Mouse (Mus musculus) heart, embryonic 12.5 days (tissue): ENCODE results near the gene Taldo1. TPM values are rescaled to one million over a fixed set of nuclear protein-coding genes. Genes with fewer than 3 reads are reported as not detected.
"Not testable (repeated sequence)": the region's sequence is repeated elsewhere in the genome, so short reads cannot be mapped to it uniquely, and the experiment has no call there.

ENCODE experiments used
- ATAC-seq: fragments of 200-750 bp; cut with Nextera tagmentation; 2 replicates; pipeline ENCODE4 v1.8.0; 2017; ENCODE audit warnings: moderate TSS enrichment, moderate library complexity; ENCODE audit not compliant: insufficient number of reproducible peaks, low FRiP score
- H3K27ac ChIP-seq: fragments of 300-500 bp; sonication (generic); 2 replicates; pipeline ENCODE4 v1.5.1; 2016; ENCODE audit warnings: mild to moderate bottlenecking, moderate library complexity; ENCODE audit not compliant: poor library complexity, severe bottlenecking
- H3K27me3 ChIP-seq: fragments of 300-500 bp; sonication (generic); replicated peaks from 2 replicates; pipeline ENCODE4 v1.6.1; 2016; ENCODE audit warnings: mild to moderate bottlenecking, moderate library complexity
- H3K36me3 ChIP-seq: fragments of 300-500 bp; sonication (generic); 2 replicates; pipeline ENCODE4 v1.6.1; 2016; ENCODE audit warnings: mild to moderate bottlenecking, moderate library complexity
- H3K4me1 ChIP-seq: fragments of 300-500 bp; sonication (generic); replicated peaks from 2 replicates; pipeline ENCODE4 v1.6.1; 2016; ENCODE audit warnings: mild to moderate bottlenecking
- H3K4me2 ChIP-seq: fragments of 300-500 bp; sonication (generic); 2 replicates; pipeline ENCODE4 v1.6.1; 2016; ENCODE audit warnings: mild to moderate bottlenecking, moderate library complexity
- H3K4me3 ChIP-seq: fragments of 300-500 bp; sonication (generic); 2 replicates; pipeline ENCODE4 v1.5.1; 2016; ENCODE audit warnings: mild to moderate bottlenecking
- H3K9ac ChIP-seq: fragments of 300-500 bp; sonication (generic); 2 replicates; pipeline ENCODE4 v1.6.1; 2016; ENCODE audit warnings: mild to moderate bottlenecking, moderate library complexity
- H3K9me3 ChIP-seq: fragments of 300-500 bp; sonication (generic); replicated peaks from 2 replicates; pipeline ENCODE4 v1.6.1; 2016; ENCODE audit warnings: mild to moderate bottlenecking, moderate library complexity
- WGBS: fragments of 180-500 bp; shearing (Covaris S2); methylation state at CpG from one replicate; pipeline ENCODE4 v1.1.7; 2016; 5-methylcytosine and 5-hydroxymethylcytosine counted together
- polyA plus RNA-seq: library from polyadenylated mRNA; unstranded; fragments of >200 nt; fragmentation: Nextera tagmentation; extraction: Ambion mirVana; gene quantifications from 2 replicates; pipeline ENCODE4 v1.2.1, GENCODE M21; 2016

Taldo1 gene
- polyA plus RNA-seq, 1 experiment from 2014 or later = 276 TPM

DNA sequence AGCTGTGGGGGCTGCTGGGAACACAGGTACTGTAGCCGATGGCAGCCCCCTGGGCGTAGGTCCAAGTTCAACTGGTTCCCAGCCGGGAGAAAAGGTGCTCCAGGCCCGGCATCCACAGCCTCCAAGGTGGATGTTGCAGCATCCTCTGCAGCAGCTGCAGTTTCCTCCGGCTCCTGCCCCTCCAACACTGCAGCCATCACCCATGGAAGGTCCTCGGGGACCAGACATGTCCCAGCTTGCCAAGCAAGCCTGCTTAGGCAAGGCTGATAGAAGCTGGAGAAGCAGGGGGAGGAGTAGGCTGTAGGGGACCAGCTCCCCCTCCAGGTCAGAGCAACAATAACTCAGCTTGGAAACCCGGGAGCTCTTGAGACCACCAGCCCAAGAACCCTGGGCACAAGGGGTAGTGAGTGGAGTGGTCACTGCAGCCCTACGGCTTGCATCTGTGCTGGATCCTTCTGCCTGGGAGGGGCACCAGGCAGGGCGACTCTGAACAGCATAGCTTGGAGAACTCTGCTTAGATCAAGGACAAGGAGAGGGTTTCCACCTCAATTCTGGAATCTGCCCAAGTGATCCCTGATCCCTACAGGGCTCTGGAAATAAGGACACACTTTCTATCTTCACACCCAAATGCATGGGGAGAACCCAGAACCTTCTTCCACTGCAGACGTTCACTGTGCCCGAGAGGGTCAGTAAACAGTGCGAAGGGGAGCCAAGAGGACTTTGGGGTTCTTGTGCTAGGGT lies 51.3 kb downstream of the Taldo1 start:
- ATAC-seq = no peak

DNA sequence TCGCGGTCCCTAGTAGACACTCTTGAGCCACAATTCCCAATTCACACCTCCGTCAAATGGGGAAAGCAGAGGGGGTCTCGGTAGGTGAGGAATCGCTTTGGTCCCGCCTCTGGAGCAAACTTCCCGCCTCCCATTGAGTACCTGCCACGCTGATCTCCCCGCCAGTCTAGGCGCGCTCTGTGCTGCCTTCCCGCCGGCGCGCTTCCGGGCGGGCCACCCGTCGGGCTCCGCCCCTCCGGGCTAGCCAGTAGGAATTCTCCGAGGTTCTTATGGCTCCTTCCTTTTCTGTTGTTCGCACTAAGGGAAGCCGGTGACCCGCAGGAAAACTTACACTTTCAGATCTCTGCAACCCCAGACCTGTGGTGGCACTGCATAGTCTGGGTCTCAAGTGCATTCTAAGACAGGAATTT lies 51.8 kb downstream of the Taldo1 start, which contains the start of gene Pidd1:
Pidd1 (minus strand) TSS at position 198 of the 410 bp plus-strand sequence.
- Histone ChIP-seq H3K36me3 (peaks cover 29% of the 10 kb centered on the region), H3K27ac (peak within 1 kb of the TSS; percentile 24), H3K9me3 (no peaks in the 10 kb centered on the region), H3K4me3 (peak within 1 kb of the TSS; percentile 51), H3K9ac (peak within 1 kb of the TSS; percentile 72), H3K4me2 (peak within 1 kb of the TSS; percentile 89), H3K27me3 (no peaks in the 10 kb centered on the region), H3K4me1 (peaks cover 47% of the 10 kb centered on the region)
- ATAC-seq = peak; percentile 64
- under 1% methylated on average over 25 of the region's 25 CpGs for WGBS

More for the DNA sequence above, 51.3 kb downstream of the Taldo1 start:
- WGBS = 25% methylated on average over 12 of the region's 12 CpGs
- Histone ChIP-seq H3K4me2 (peak overlapping the region; percentile 89), H3K27ac (peak overlapping the region; percentile 24), H3K4me1 (peaks cover 41% of the 10 kb centered on the region), H3K27me3 (no peaks in the 10 kb centered on the region), H3K9ac (peak overlapping the region; percentile 72), H3K9me3 (no peaks in the 10 kb centered on the region), H3K4me3 (peak overlapping the region; percentile 51), H3K36me3 (peaks cover 30% of the 10 kb centered on the region)

DNA sequence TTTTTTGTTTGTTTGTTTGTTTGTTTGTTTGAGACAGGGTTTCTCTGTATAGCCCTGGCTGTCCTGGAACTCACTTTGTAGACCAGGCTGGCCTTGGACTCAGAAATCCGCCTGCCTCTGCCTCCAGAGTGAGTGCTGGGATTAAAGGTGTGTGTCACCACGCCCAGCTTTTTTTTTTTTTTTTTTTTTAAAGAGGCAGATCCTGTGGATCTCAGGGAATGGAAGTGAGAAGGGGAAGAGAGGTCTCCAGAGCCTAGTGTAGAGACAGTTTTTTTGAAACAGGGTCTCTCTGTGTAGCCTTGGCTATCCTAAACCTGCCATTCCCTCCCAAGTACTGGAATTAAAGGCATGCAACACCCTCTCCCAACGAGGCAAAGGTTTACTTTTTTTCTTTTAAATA lies 54.4 kb downstream of the Taldo1 start:
- ATAC-seq = not testable (repeated sequence)
- WGBS = 81% methylated on average over 3 of the region's 3 CpGs

GRCm38 (mm10) chr7:141447110-141447991 lies 55.4 kb downstream of the Taldo1 start, which contains the start of gene Rplp2:
Gene Rplp2 (plus strand): TSS chr7:141447370.
- H3K27me3 ChIP-seq = no peaks in the 10 kb centered on the region
- WGBS = under 1% methylated on average over 63 of the region's 63 CpGs

More for the DNA sequence above, 54.4 kb downstream of the Taldo1 start:
- peaks cover 34% of the 10 kb centered on the region for H3K36me3 ChIP-seq
- not testable (repeated sequence) for H3K9me3 ChIP-seq, H3K27ac ChIP-seq, H3K4me3 ChIP-seq, H3K27me3 ChIP-seq, H3K9ac ChIP-seq
- H3K4me2 ChIP-seq = peak overlapping the region; percentile 75; the same call in 1 of the 2 replicates
- peaks cover 36% of the 10 kb centered on the region for H3K4me1 ChIP-seq

GRCm38 (mm10) chr7:141451928-141452327 lies 59.9 kb downstream of the Taldo1 start:
- ATAC-seq = no peak
- Histone ChIP-seq H3K27ac (no peak overlapping the region), H3K36me3 (peaks cover 40% of the 10 kb centered on the region), H3K4me2 (no peak overlapping the region), H3K9me3 (no peaks in the 10 kb centered on the region), H3K4me3 (no peak overlapping the region), H3K27me3 (no peaks in the 10 kb centered on the region), H3K4me1 (peaks cover 29% of the 10 kb centered on the region), H3K9ac (no peak overlapping the region)

More at GRCm38 (mm10) chr7:141447110-141447991, 55.4 kb downstream of the Taldo1 start, which contains the start of gene Rplp2:
- Histone ChIP-seq H3K9me3 (no peaks in the 10 kb centered on the region), H3K9ac (peak within 1 kb of the TSS; percentile 99), H3K4me3 (peak within 1 kb of the TSS; percentile 98), H3K4me1 (peaks cover 27% of the 10 kb centered on the region), H3K27ac (peak within 1 kb of the TSS; percentile 83), H3K4me2 (peak within 1 kb of the TSS; percentile 75), H3K36me3 (peaks cover 40% of the 10 kb centered on the region)
- ATAC-seq = peak; percentile 91

Other genes with a start within 250 kb of the Taldo1 start
- 82.4 and 88.2 TPM in 2 replicates for gene Rnh1, start 219.3 kb upstream of the Taldo1 start, polyA plus RNA-seq
- 74.1 and 78.2 TPM in 2 replicates for gene Hras, start 198.2 kb upstream of the Taldo1 start, polyA plus RNA-seq
- gene Lrrc56, start 198.0 kb upstream of the Taldo1 start, polyA plus RNA-seq = 2.5 and 3.5 TPM in 2 replicates
- gene Lmntd2, start 178.1 kb upstream of the Taldo1 start, polyA plus RNA-seq = 1.3 and 1.4 TPM in 2 replicates
- gene Rassf7, start 176.3 kb upstream of the Taldo1 start, polyA plus RNA-seq = 12.9 and 16.2 TPM in 2 replicates
- gene Phrf1, start 163.4 kb upstream of the Taldo1 start, polyA plus RNA-seq = 56.4 and 59.3 TPM in 2 replicates
- gene Irf7, start 125.7 kb upstream of the Taldo1 start, polyA plus RNA-seq = 1.1 and 1.7 TPM in 2 replicates
- gene Cdhr5, start 115.4 kb upstream of the Taldo1 start, polyA plus RNA-seq = not detected in 2 replicates
- gene Sct, start 113.1 kb upstream of the Taldo1 start, polyA plus RNA-seq = 0.64 TPM in 1 of 2 replicates, not detected in the other
- 0.06 and 0.15 TPM in 2 replicates for gene Drd4, start 100.2 kb upstream of the Taldo1 start, polyA plus RNA-seq
- gene Deaf1, start 64.5 kb upstream of the Taldo1 start, polyA plus RNA-seq = 34.3 and 35.6 TPM in 2 replicates
- gene Tmem80, start 64.5 kb upstream of the Taldo1 start, polyA plus RNA-seq = 37.4 and 40.1 TPM in 2 replicates
- 0.73 and 1.3 TPM in 2 replicates for gene Eps8l2, start 53.3 kb upstream of the Taldo1 start, polyA plus RNA-seq
- gene Gatd1, start 21.9 kb downstream of the Taldo1 start, polyA plus RNA-seq = 25.5 and 26.7 TPM in 2 replicates
- gene Cend1, start 37.3 kb downstream of the Taldo1 start, polyA plus RNA-seq = 13.9 and 14.6 TPM in 2 replicates
- gene Slc25a22, start 45.7 kb downstream of the Taldo1 start, polyA plus RNA-seq = 19.3 and 20.7 TPM in 2 replicates
- gene Pidd1, start 51.8 kb downstream of the Taldo1 start, polyA plus RNA-seq = 12.0 and 14.3 TPM in 2 replicates
- 867 and 941 TPM in 2 replicates for gene Rplp2, start 55.2 kb downstream of the Taldo1 start, polyA plus RNA-seq
- gene Pnpla2, start 63.0 kb downstream of the Taldo1 start, polyA plus RNA-seq = 42.3 and 43.3 TPM in 2 replicates
- 16.6 and 17.5 TPM in 2 replicates for gene Cracr2b, start 68.9 kb downstream of the Taldo1 start, polyA plus RNA-seq
- gene Cd151, start 75.2 kb downstream of the Taldo1 start, polyA plus RNA-seq = 27.4 and 30.6 TPM in 2 replicates
- 60.7 and 64.7 TPM in 2 replicates for gene Polr2l, start 82.9 kb downstream of the Taldo1 start, polyA plus RNA-seq
- gene Tspan4, start 83.0 kb downstream of the Taldo1 start, polyA plus RNA-seq = 57.5 and 57.6 TPM in 2 replicates
- gene Chid1, start 147.7 kb downstream of the Taldo1 start, polyA plus RNA-seq = 35.9 and 38.6 TPM in 2 replicates
- 70.2 and 70.7 TPM in 2 replicates for gene Ap2a2, start 170.0 kb downstream of the Taldo1 start, polyA plus RNA-seq